Mouse (Mus musculus): ENCODE measurements around the gene Ndufa8.
A peak's percentile ranks its signal among the peaks of the same experiment; 100 is the strongest.

Ndufa8 gene

GRCm38 (mm10) chr2:36048164-36048563, 1.0 kb downstream of the Ndufa8 start:
- peak; percentile 37 for DNase-seq (ENCODE audit: low read depth, low spot score)

- peak; percentile 45 for DNase-seq (ENCODE audit: low read depth, low spot score)
Observed at GRCm38 (mm10) chr2:36040872-36041271, 8.3 kb downstream of the Ndufa8 start.

- DNase-seq (ENCODE audit: low read depth, low spot score), result no peak
Observed at GRCm38 (mm10) chr2:36039297-36039985, 9.8 kb downstream of the Ndufa8 start.

GRCm38 (mm10) chr2:36035413-36036081, 13.7 kb downstream of the Ndufa8 start:
- DNase-seq (ENCODE audit: low read depth, low spot score), result no peak

GRCm38 (mm10) chr2:36034898-36035297, 14.3 kb downstream of the Ndufa8 start:
- DNase-seq (ENCODE audit: low read depth, low spot score), result no peak

GRCm38 (mm10) chr2:36033966-36034365, 15.2 kb downstream of the Ndufa8 start:
- DNase-seq (ENCODE audit: low read depth, low spot score), result no peak

GRCm38 (mm10) chr2:36032884-36033283, 16.3 kb downstream of the Ndufa8 start:
- DNase-seq (ENCODE audit: low read depth, low spot score), result no peak

GRCm38 (mm10) chr2:36023291-36023690, 25.9 kb downstream of the Ndufa8 start:
- DNase-seq (ENCODE audit: low read depth, low spot score), result no peak

- DNase-seq (ENCODE audit: low read depth, low spot score), result peak; percentile 85
Observed at GRCm38 (mm10) chr2:36021385-36022159, 27.6 kb downstream of the Ndufa8 start.

GRCm38 (mm10) chr2:36013010-36013409, 36.2 kb downstream of the Ndufa8 start:
- no peak for DNase-seq (ENCODE audit: low read depth, low spot score)

- no peak for DNase-seq (ENCODE audit: low read depth, low spot score)
Observed at GRCm38 (mm10) chr2:36011331-36011825, 37.8 kb downstream of the Ndufa8 start.

GRCm38 (mm10) chr2:36010579-36010978, 38.6 kb downstream of the Ndufa8 start:
- no peak for DNase-seq (ENCODE audit: low read depth, low spot score)

- peak; percentile 76 for DNase-seq (ENCODE audit: low read depth, low spot score)
Observed at GRCm38 (mm10) chr2:36009386-36009785, 39.8 kb downstream of the Ndufa8 start.

GRCm38 (mm10) chr2:36008071-36008470, 41.1 kb downstream of the Ndufa8 start:
- DNase-seq (ENCODE audit: low read depth, low spot score), result peak; percentile 52

- no peak for DNase-seq (ENCODE audit: low read depth, low spot score)
Observed at GRCm38 (mm10) chr2:36002188-36002587, 47.0 kb downstream of the Ndufa8 start.

GRCm38 (mm10) chr2:36000390-36000789, 48.8 kb downstream of the Ndufa8 start:
- DNase-seq (ENCODE audit: low read depth, low spot score), result no peak

GRCm38 (mm10) chr2:35999212-35999611, 50.0 kb downstream of the Ndufa8 start:
- no peak for DNase-seq (ENCODE audit: low read depth, low spot score)

GRCm38 (mm10) chr2:35998416-35998815, 50.8 kb downstream of the Ndufa8 start:
- DNase-seq (ENCODE audit: low read depth, low spot score), result no peak

- DNase-seq (ENCODE audit: low read depth, low spot score), result no peak
Observed at GRCm38 (mm10) chr2:35996753-35997152, 52.5 kb downstream of the Ndufa8 start.

- DNase-seq (ENCODE audit: low read depth, low spot score), result no peak
Observed at GRCm38 (mm10) chr2:35994303-35994702, 54.9 kb downstream of the Ndufa8 start.

GRCm38 (mm10) chr2:35993481-35993880, 55.7 kb downstream of the Ndufa8 start:
- no peak for DNase-seq (ENCODE audit: low read depth, low spot score)

GRCm38 (mm10) chr2:35992259-35992658, 56.9 kb downstream of the Ndufa8 start:
- no peak for DNase-seq (ENCODE audit: low read depth, low spot score)
